Mouse (Mus musculus) heart, postnatal 10 days (tissue): Measurements from ENCODE around the gene Cstad. TPM values are rescaled to one million over a fixed set of nuclear protein-coding genes. Genes with fewer than 3 reads are reported as not detected.

Experiments used
- DNase-seq, 2 experiments: peaks; one replicate each; pipeline ENCODE4 v3.0.0; 2021
- intact Hi-C: fragments of 180-260 bp; cut with DNase I; formaldehyde crosslinking; loops from one replicate; pipeline ENCODE4 v1.15.1; 2025
- total RNA-seq, 2 experiments: library from RNA; stranded (reverse); gene quantifications; 2 replicates each; pipeline ENCODE4 v1.2.3; 2021

Gene Cstad
- total RNA-seq, 2 experiments from 2014 or later = 1.9 to 3.1 TPM

- intact Hi-C loops = no loop called here
- no peak for DNase-seq
Measured at GRCm38 (mm10) chr2:30623873-30624272, 29.0 kb downstream of the Cstad start.

GRCm38 (mm10) chr2:30625296-30625826, 30.5 kb downstream of the Cstad start:
- DNase-seq = no peak
- intact Hi-C loops = no loop called here

- intact Hi-C loops = no loop called here
- no peak for DNase-seq
Measured at GRCm38 (mm10) chr2:30626058-30626675, 31.3 kb downstream of the Cstad start.

- no peak for DNase-seq
- intact Hi-C loops = no loop called here
Measured at GRCm38 (mm10) chr2:30627338-30627737, 32.5 kb downstream of the Cstad start.

GRCm38 (mm10) chr2:30628374-30628773, 33.5 kb downstream of the Cstad start:
- DNase-seq = no peak
- intact Hi-C loops = no loop called here

- intact Hi-C loops = no loop called here
- DNase-seq = no peak
Measured at GRCm38 (mm10) chr2:30629038-30629761, 34.4 kb downstream of the Cstad start.

GRCm38 (mm10) chr2:30629860-30630259, 35.0 kb downstream of the Cstad start:
- no peak for DNase-seq
- intact Hi-C loops = no loop called here

GRCm38 (mm10) chr2:30636266-30636671, 41.4 kb downstream of the Cstad start:
- DNase-seq = peak; percentile 43 to 49
- intact Hi-C loops = no loop called here

GRCm38 (mm10) chr2:30637991-30638390, 43.2 kb downstream of the Cstad start:
- intact Hi-C loops = no loop called here
- no peak for DNase-seq

GRCm38 (mm10) chr2:30640021-30640481, 45.2 kb downstream of the Cstad start:
- no peak for DNase-seq
- intact Hi-C loops = no loop called here

- intact Hi-C loops = no loop called here
- no peak for DNase-seq
Measured at GRCm38 (mm10) chr2:30642810-30643209, 48.0 kb downstream of the Cstad start.

- no peak for DNase-seq
- intact Hi-C loops = no loop called here
Measured at GRCm38 (mm10) chr2:30643422-30643821, 48.6 kb downstream of the Cstad start.

- peak; percentile 62 to 63 for DNase-seq
- intact Hi-C loops = no loop called here
Measured at GRCm38 (mm10) chr2:30646833-30647232, 52.0 kb downstream of the Cstad start.

GRCm38 (mm10) chr2:30647303-30647881, 52.6 kb downstream of the Cstad start:
- intact Hi-C loops = no loop called here
- DNase-seq = peak; percentile 52 to 56

GRCm38 (mm10) chr2:30647882-30648494, 53.1 kb downstream of the Cstad start:
- DNase-seq = no peak
- intact Hi-C loops = no loop called here

- intact Hi-C loops = no loop called here
- DNase-seq = no peak
Measured at GRCm38 (mm10) chr2:30650249-30650648, 55.4 kb downstream of the Cstad start.

- DNase-seq = no peak
- intact Hi-C loops = loop anchor here (2.0 kb wide), 1 partner anchor 37 kb away; no protein-coding TSS in a partner anchor
Measured at GRCm38 (mm10) chr2:30651831-30652230, 57.0 kb downstream of the Cstad start.

- intact Hi-C loops = loop anchor here (2.0 kb wide), 1 partner anchor 38 kb away; no protein-coding TSS in a partner anchor
- peak; percentile 73 to 74 for DNase-seq
Measured at GRCm38 (mm10) chr2:30652581-30653037, 57.8 kb downstream of the Cstad start.

GRCm38 (mm10) chr2:30653046-30653445, 58.2 kb downstream of the Cstad start:
- no peak for DNase-seq
- intact Hi-C loops = loop anchor here (2.0 kb wide), 1 partner anchor 38 kb away; no protein-coding TSS in a partner anchor

GRCm38 (mm10) chr2:30654158-30654557, 59.3 kb downstream of the Cstad start:
- DNase-seq = no peak
- intact Hi-C loops = no loop called here

- peak in 1 of 2 experiments; percentile 32 for DNase-seq
- intact Hi-C loops = no loop called here
Measured at GRCm38 (mm10) chr2:30654582-30654981, 59.7 kb downstream of the Cstad start.
